Mouse (Mus musculus) left cerebral cortex, postnatal 10 days (tissue): ENCODE results near the gene Sorbs2. TPM values are rescaled to one million over a fixed set of nuclear protein-coding genes. Genes with fewer than 3 reads are reported as not detected.

Experiments used
- DNase-seq, 2 experiments: peaks; one replicate each; pipeline ENCODE4 v3.0.0; 2021 to 2022; ENCODE audit warnings: low spot score in 2 of 2, mixed read lengths in 1 of 2; ENCODE audit errors: extremely low spot score in 1 of 2
- intact Hi-C: fragments of 180-260 bp; cut with DNase I; formaldehyde crosslinking; loops from one replicate; pipeline ENCODE4 v1.15.1; 2025
- total RNA-seq, 2 experiments: library from RNA; stranded (reverse); gene quantifications; 2 replicates each; pipeline ENCODE4 v1.2.3; 2021

The Sorbs2 gene
- total RNA-seq, 2 experiments from 2014 or later: 188 to 191 TPM

- peak in 1 of 2 experiments; percentile 33 for DNase-seq
- intact Hi-C loops: no loop called here
These were observed 151.1 kb downstream of the Sorbs2 start for GRCm38 (mm10) chr8:45658458-45659325.

- DNase-seq: no peak
- intact Hi-C loops: no loop called here
These were observed 151.9 kb downstream of the Sorbs2 start for GRCm38 (mm10) chr8:45659473-45659872.

GRCm38 (mm10) chr8:45660570-45660969, 153.0 kb downstream of the Sorbs2 start:
- intact Hi-C loops: no loop called here
- peak in 1 of 2 experiments; percentile 31 for DNase-seq

- intact Hi-C loops: no loop called here
- DNase-seq: no peak
These were observed 154.0 kb downstream of the Sorbs2 start for GRCm38 (mm10) chr8:45661605-45662004.

- intact Hi-C loops: no loop called here
- DNase-seq: no peak
These were observed 158.6 kb downstream of the Sorbs2 start for GRCm38 (mm10) chr8:45666221-45666620.

GRCm38 (mm10) chr8:45673149-45673548, 165.6 kb downstream of the Sorbs2 start:
- intact Hi-C loops: no loop called here
- DNase-seq: no peak

- intact Hi-C loops: no loop called here
- no peak for DNase-seq
These were observed 168.3 kb downstream of the Sorbs2 start for GRCm38 (mm10) chr8:45675821-45676279.

GRCm38 (mm10) chr8:45677114-45677853, 169.7 kb downstream of the Sorbs2 start:
- intact Hi-C loops: no loop called here
- no peak for DNase-seq

- intact Hi-C loops: no loop called here
These were observed 170.3 kb downstream of the Sorbs2 start for GRCm38 (mm10) chr8:45677854-45678241.

GRCm38 (mm10) chr8:45681171-45681570, 173.6 kb downstream of the Sorbs2 start:
- intact Hi-C loops: no loop called here
- DNase-seq: no peak

More at GRCm38 (mm10) chr8:45677854-45678241, 170.3 kb downstream of the Sorbs2 start:
- no peak for DNase-seq

GRCm38 (mm10) chr8:45682845-45683383, 175.3 kb downstream of the Sorbs2 start:
- intact Hi-C loops: no loop called here
- no peak for DNase-seq

GRCm38 (mm10) chr8:45687942-45688695, 180.5 kb downstream of the Sorbs2 start:
- intact Hi-C loops: no loop called here
- DNase-seq: no peak

GRCm38 (mm10) chr8:45689611-45690207, 182.1 kb downstream of the Sorbs2 start:
- intact Hi-C loops: no loop called here
- DNase-seq: no peak

GRCm38 (mm10) chr8:45700100-45700499, 192.5 kb downstream of the Sorbs2 start:
- intact Hi-C loops: no loop called here
- DNase-seq: no peak

GRCm38 (mm10) chr8:45703700-45704101, 196.1 kb downstream of the Sorbs2 start:
- no peak for DNase-seq
- intact Hi-C loops: no loop called here

GRCm38 (mm10) chr8:45709098-45709497, 201.5 kb downstream of the Sorbs2 start:
- intact Hi-C loops: no loop called here
- DNase-seq: no peak

- intact Hi-C loops: no loop called here
- no peak for DNase-seq
These were observed 202.1 kb downstream of the Sorbs2 start for GRCm38 (mm10) chr8:45709734-45710133.

GRCm38 (mm10) chr8:45712610-45713009, 205.0 kb downstream of the Sorbs2 start:
- intact Hi-C loops: no loop called here
- DNase-seq: no peak

GRCm38 (mm10) chr8:45714806-45715205, 207.2 kb downstream of the Sorbs2 start:
- no peak for DNase-seq
- intact Hi-C loops: no loop called here
